Mouse (Mus musculus): ENCODE measurements around the gene Gtf2h4. TPM values are rescaled to one million over a fixed set of nuclear protein-coding genes. Genes with fewer than 3 reads are reported as not detected.

Gtf2h4 gene
- polyA plus RNA-seq, 1 experiment from 2014 or later = 21.0 TPM

DNA sequence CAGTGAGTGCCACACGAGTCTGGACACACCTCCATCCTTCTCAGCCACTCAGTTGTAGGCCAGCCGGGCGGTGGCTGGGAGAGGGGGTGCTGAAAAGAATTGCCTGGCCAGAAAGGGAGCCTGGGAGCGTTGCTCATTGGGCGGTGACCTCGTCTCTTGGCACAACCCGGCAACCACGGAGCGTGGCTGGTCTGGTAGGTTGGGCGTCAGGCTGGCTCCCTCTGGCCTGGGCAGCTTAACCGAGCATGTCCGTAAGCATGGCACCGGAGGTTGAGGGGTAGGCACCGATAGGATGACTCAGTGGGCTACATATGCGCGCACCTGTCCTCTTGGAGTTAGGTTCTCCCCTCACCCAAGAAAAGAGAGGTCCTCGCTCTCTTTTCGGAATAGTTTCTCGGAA is 26.4 kb upstream of the Gtf2h4 start:
- H3K4me3 ChIP-seq (ENCODE audit: low read depth, low read length) = peak overlapping the region; percentile 69
- 1% methylated on average over 19 of the region's 19 CpGs for WGBS
- no peaks in the 10 kb centered on the region for H3K36me3 ChIP-seq (ENCODE audit: control insufficient read depth, insufficient read depth, low read length)
- no peaks in the 10 kb centered on the region for H3K27me3 ChIP-seq (ENCODE audit: control insufficient read depth, insufficient read depth, low read length)
- H3K27ac ChIP-seq (ENCODE audit: low read depth, low read length) = peak overlapping the region; percentile 98
- no peaks in the 10 kb centered on the region for H3K9me3 ChIP-seq (ENCODE audit: control insufficient read depth, low read length)
- peak overlapping the region; percentile 89 for H3K4me2 ChIP-seq (ENCODE audit: low read depth, low read length)
- ATAC-seq (ENCODE audit: low read depth) = peak; percentile 7
- peaks cover 35% of the 10 kb centered on the region for H3K4me1 ChIP-seq (ENCODE audit: control insufficient read depth, insufficient read depth, low read length)
- peak overlapping the region; percentile 90 for H3K9ac ChIP-seq (replicated peaks; ENCODE audit: low read depth, low read length)

DNA sequence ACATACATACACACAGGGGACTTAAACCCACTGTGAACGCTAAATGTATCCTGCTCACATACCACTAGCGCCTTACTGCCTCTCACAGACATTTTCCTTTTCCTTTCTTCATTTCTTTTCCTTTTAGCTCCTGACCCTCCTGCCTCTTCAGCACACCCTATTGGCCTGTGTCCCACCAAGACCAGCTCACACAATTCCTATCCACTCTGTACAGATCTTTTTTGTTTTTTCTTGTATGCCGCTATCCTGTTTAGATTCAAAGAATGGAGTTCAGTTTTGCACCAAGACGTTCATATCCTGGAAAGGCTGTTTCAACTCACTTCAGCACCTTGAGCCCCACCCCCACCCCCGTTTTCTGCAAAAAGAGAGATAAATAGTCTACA is 25.0 kb upstream of the Gtf2h4 start:
- no peak for ATAC-seq (ENCODE audit: low read depth)

DNA sequence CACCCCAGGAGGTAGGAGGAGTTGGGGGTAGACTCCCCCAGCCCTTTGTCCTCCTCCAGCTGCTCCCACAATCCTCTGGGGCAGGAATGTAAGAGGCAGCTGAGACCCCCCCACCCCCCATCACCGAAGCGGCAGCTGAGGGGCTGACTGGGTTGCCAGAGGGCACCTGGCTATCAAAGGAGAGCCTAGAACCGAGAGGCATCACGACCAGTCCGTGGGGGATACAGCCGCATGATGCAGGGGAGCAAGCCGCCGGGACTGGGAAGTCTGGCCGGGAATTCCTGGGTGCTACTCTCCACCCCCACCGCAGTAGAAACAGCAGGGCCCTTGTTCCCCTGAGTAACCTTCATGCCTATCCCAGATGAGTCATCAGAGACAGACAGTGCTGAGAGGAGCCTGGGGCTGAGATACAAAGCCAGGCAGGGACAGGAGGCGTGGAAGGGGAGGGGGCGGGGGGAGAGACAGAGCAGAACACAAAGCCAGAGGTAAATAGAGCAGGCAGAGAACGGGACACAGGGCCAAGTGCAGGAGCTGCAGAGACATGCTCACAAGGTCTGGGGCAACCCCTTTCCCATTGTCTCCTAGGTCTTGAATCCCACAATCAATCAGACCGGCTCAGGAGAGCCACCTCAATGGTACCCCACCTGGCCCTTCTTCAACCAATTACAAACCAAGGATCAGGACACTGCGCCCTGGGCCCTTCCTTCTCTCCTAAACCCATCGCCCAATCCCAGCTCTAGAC is 24.4 kb upstream of the Gtf2h4 start:
- H3K9ac ChIP-seq (replicated peaks; ENCODE audit: low read depth, low read length) = peak overlapping the region; percentile 44
- H3K27me3 ChIP-seq (ENCODE audit: control insufficient read depth, insufficient read depth, low read length) = no peaks in the 10 kb centered on the region
- peak overlapping the region; percentile 33 for H3K4me3 ChIP-seq (ENCODE audit: low read depth, low read length)
- H3K9me3 ChIP-seq (ENCODE audit: control insufficient read depth, low read length) = no peaks in the 10 kb centered on the region
- H3K27ac ChIP-seq (ENCODE audit: low read depth, low read length) = peak overlapping the region; percentile 98
- peaks cover 22% of the 10 kb centered on the region for H3K4me1 ChIP-seq (ENCODE audit: control insufficient read depth, insufficient read depth, low read length)
- H3K36me3 ChIP-seq (ENCODE audit: control insufficient read depth, insufficient read depth, low read length) = peaks cover 8% of the 10 kb centered on the region; the same call in 1 of the 2 replicates
- peak overlapping the region; percentile 89 for H3K4me2 ChIP-seq (ENCODE audit: low read depth, low read length)
- ATAC-seq (ENCODE audit: low read depth) = peak; percentile 73
- 1% methylated on average over 16 of the region's 16 CpGs for WGBS

More for the DNA sequence above, 25.0 kb upstream of the Gtf2h4 start:
- Histone ChIP-seq H3K27me3 (ENCODE audit: control insufficient read depth, insufficient read depth, low read length) (no peaks in the 10 kb centered on the region), H3K4me2 (ENCODE audit: low read depth, low read length) (peak overlapping the region; percentile 89), H3K27ac (ENCODE audit: low read depth, low read length) (peak overlapping the region; percentile 98), H3K4me3 (ENCODE audit: low read depth, low read length) (peak overlapping the region; percentile 33), H3K36me3 (ENCODE audit: control insufficient read depth, insufficient read depth, low read length) (peaks cover 2% of the 10 kb centered on the region; the same call in 1 of the 2 replicates), H3K9me3 (ENCODE audit: control insufficient read depth, low read length) (no peaks in the 10 kb centered on the region), H3K4me1 (ENCODE audit: control insufficient read depth, insufficient read depth, low read length) (peaks cover 22% of the 10 kb centered on the region), H3K9ac (replicated peaks; ENCODE audit: low read depth, low read length) (peak overlapping the region; percentile 44; the same call in 1 of the 2 replicates)
- 23% methylated on average over 5 of the region's 5 CpGs for WGBS

DNA sequence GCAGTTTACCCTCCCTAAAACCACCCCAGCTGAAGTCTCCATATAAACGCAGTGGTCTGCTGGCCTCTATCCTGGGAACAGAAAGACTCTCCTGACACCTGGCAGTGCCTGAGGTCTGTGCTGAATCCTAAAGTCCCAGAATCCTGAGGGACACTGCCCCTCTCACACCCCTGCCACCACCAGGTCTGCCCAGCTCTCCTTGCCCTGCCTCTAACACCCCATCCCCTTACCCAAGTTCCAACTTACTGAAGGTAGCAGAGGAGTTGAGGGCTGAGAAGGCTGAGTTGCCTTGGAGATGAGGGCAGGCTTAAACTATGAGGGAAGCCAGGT is 23.9 kb upstream of the Gtf2h4 start:
- no peak; the same call in 1 of the 2 replicates for ATAC-seq (ENCODE audit: low read depth)
- no peaks in the 10 kb centered on the region for H3K9me3 ChIP-seq (ENCODE audit: control insufficient read depth, low read length)
- peak overlapping the region; percentile 44 for H3K9ac ChIP-seq (replicated peaks; ENCODE audit: low read depth, low read length)
- H3K36me3 ChIP-seq (ENCODE audit: control insufficient read depth, insufficient read depth, low read length) = peaks cover 13% of the 10 kb centered on the region
- 6% methylated on average over 1 of the region's 1 CpGs for WGBS
- H3K4me3 ChIP-seq (ENCODE audit: low read depth, low read length) = peak overlapping the region; percentile 33
- H3K4me1 ChIP-seq (ENCODE audit: control insufficient read depth, insufficient read depth, low read length) = peaks cover 22% of the 10 kb centered on the region
- H3K4me2 ChIP-seq (ENCODE audit: low read depth, low read length) = peak overlapping the region; percentile 89
- H3K27me3 ChIP-seq (ENCODE audit: control insufficient read depth, insufficient read depth, low read length) = no peaks in the 10 kb centered on the region
- H3K27ac ChIP-seq (ENCODE audit: low read depth, low read length) = peak overlapping the region; percentile 98

DNA sequence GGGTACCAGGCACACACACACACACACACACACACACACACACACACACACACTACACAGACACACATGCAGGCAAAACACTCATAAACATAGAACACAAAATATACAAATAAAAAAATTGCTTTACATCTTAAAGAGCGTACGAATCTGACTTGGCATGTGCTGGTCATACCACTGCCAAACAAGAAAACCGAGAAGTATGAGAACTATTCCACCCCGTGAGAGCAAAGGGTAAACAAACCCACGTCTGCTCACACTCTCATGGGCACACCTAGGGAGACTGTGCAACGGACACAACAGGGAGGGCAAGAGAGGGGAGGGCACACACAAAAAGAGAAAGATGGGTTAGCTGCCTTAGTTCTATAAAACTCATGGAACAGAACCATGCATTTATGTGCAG is 23.2 kb upstream of the Gtf2h4 start:
- no peak for ATAC-seq (ENCODE audit: low read depth)

DNA sequence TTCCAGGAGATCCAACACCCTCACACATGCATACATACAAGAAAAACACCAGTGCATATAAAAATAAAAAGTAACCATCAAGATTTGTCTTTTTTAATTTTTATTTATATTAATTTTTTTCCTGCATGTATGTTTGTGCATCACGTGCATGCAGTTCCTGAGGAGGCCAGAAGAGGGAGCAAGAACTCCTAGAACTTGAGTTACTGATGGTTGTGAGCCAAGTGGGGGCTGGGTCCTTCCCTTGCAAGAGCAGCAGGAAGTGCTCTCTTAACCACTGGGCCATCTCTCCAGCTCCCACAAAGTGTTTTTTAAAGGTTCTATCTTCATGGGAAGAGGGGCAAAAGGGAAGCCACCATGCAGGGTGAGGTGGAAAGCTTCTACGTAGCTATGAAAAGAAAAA is 21.8 kb upstream of the Gtf2h4 start:
- H3K4me1 ChIP-seq (ENCODE audit: control insufficient read depth, insufficient read depth, low read length) = peaks cover 16% of the 10 kb centered on the region
- WGBS = 90% methylated on average over 2 of the region's 2 CpGs
- H3K4me3 ChIP-seq (ENCODE audit: low read depth, low read length) = no peak overlapping the region
- no peaks in the 10 kb centered on the region for H3K27me3 ChIP-seq (ENCODE audit: control insufficient read depth, insufficient read depth, low read length)
- no peak overlapping the region for H3K9ac ChIP-seq (replicated peaks; ENCODE audit: low read depth, low read length)
- H3K4me2 ChIP-seq (ENCODE audit: low read depth, low read length) = no peak overlapping the region
- no peaks in the 10 kb centered on the region for H3K9me3 ChIP-seq (ENCODE audit: control insufficient read depth, low read length)
- ATAC-seq (ENCODE audit: low read depth) = no peak
- peaks cover 32% of the 10 kb centered on the region for H3K36me3 ChIP-seq (ENCODE audit: control insufficient read depth, insufficient read depth, low read length)
- no peak overlapping the region for H3K27ac ChIP-seq (ENCODE audit: low read depth, low read length)

More for the DNA sequence above, 23.2 kb upstream of the Gtf2h4 start:
- peaks cover 17% of the 10 kb centered on the region for H3K4me1 ChIP-seq (ENCODE audit: control insufficient read depth, insufficient read depth, low read length)
- H3K27me3 ChIP-seq (ENCODE audit: control insufficient read depth, insufficient read depth, low read length) = no peaks in the 10 kb centered on the region
- H3K36me3 ChIP-seq (ENCODE audit: control insufficient read depth, insufficient read depth, low read length) = peaks cover 20% of the 10 kb centered on the region
- peak overlapping the region; percentile 33 for H3K4me3 ChIP-seq (ENCODE audit: low read depth, low read length)
- H3K9me3 ChIP-seq (ENCODE audit: control insufficient read depth, low read length) = no peaks in the 10 kb centered on the region
- H3K4me2 ChIP-seq (ENCODE audit: low read depth, low read length) = peak overlapping the region; percentile 89
- WGBS = 61% methylated on average over 6 of the region's 6 CpGs
- peak overlapping the region; percentile 98; the same call in 1 of the 2 replicates for H3K27ac ChIP-seq (ENCODE audit: low read depth, low read length)
- peak overlapping the region; percentile 44; the same call in 1 of the 2 replicates for H3K9ac ChIP-seq (replicated peaks; ENCODE audit: low read depth, low read length)

DNA sequence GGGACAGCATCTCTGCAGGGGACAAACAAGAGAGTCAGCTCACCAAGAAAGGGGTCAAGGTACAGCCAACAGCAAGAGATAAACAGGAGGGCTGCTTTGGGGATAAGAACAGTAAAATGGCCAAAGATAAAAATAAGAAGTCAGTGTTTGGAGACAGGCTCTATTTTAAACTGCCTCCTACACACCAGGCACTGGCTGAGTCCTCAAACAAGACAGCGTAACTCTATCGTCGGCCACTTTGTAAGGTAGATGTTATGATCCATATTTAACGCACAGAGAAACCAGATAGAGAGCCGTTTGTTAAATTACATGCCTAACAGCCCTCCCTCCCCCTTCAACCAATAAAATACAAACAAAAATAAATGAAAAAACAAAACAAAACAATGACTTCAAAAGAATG is 20.4 kb upstream of the Gtf2h4 start:
- ATAC-seq (ENCODE audit: low read depth) = no peak
- Histone ChIP-seq H3K4me1 (ENCODE audit: control insufficient read depth, insufficient read depth, low read length) (peaks cover 16% of the 10 kb centered on the region), H3K4me2 (ENCODE audit: low read depth, low read length) (no peak overlapping the region), H3K9ac (replicated peaks; ENCODE audit: low read depth, low read length) (no peak overlapping the region), H3K9me3 (ENCODE audit: control insufficient read depth, low read length) (no peaks in the 10 kb centered on the region), H3K36me3 (ENCODE audit: control insufficient read depth, insufficient read depth, low read length) (peaks cover 45% of the 10 kb centered on the region), H3K27ac (ENCODE audit: low read depth, low read length) (no peak overlapping the region), H3K27me3 (ENCODE audit: control insufficient read depth, insufficient read depth, low read length) (no peaks in the 10 kb centered on the region), H3K4me3 (ENCODE audit: low read depth, low read length) (no peak overlapping the region)
- WGBS = 96% methylated on average over 5 of the region's 5 CpGs

DNA sequence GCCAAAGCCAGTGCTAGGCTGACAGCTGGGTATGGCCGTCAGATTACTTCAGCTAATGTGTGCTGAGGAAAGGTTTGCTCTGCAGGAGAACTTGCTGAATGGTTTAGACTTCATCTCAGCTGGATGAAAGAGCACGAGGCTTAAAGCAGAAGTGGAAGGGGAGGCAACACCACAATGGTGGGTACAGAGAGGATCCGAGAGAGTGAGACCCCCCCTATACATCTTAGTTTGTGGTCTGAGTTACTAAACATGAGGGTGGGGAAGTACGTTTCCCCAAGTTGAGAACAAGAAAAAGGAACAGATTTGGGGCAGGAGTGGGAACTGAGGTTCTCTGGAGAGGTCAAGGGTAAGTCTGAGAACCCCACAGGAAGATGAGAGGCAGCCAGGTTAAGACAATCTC is 18.8 kb upstream of the Gtf2h4 start:
- Histone ChIP-seq H3K4me3 (ENCODE audit: low read depth, low read length) (no peak overlapping the region), H3K36me3 (ENCODE audit: control insufficient read depth, insufficient read depth, low read length) (peaks cover 60% of the 10 kb centered on the region), H3K27ac (ENCODE audit: low read depth, low read length) (no peak overlapping the region), H3K9ac (replicated peaks; ENCODE audit: low read depth, low read length) (no peak overlapping the region), H3K9me3 (ENCODE audit: control insufficient read depth, low read length) (no peaks in the 10 kb centered on the region), H3K27me3 (ENCODE audit: control insufficient read depth, insufficient read depth, low read length) (no peaks in the 10 kb centered on the region), H3K4me1 (ENCODE audit: control insufficient read depth, insufficient read depth, low read length) (peaks cover 7% of the 10 kb centered on the region), H3K4me2 (ENCODE audit: low read depth, low read length) (no peak overlapping the region)
- WGBS = 89% methylated on average over 4 of the region's 4 CpGs
- ATAC-seq (ENCODE audit: low read depth) = no peak

DNA sequence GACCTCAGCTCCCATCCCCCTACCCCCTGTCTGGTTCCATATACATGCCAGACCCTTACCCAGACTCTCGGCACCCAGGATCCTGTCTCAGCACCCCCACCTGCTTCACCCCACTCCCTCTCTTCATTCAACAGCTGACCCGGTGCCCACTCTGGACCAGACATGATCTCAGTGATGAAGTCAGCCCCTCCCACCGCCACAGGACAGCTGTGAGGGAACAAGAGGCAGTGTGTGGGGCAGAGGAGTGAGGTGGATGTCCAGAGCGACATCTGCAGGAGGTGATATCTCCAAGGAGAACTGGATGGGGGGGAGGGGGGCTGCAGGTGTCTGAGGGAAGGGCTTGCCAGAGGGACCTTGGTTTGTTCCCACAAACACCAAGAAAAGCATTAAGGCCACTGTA is 18.3 kb upstream of the Gtf2h4 start:
- no peaks in the 10 kb centered on the region for H3K27me3 ChIP-seq (ENCODE audit: control insufficient read depth, insufficient read depth, low read length)
- peaks cover 2% of the 10 kb centered on the region; the same call in 1 of the 2 replicates for H3K4me1 ChIP-seq (ENCODE audit: control insufficient read depth, insufficient read depth, low read length)
- WGBS = 89% methylated on average over 4 of the region's 4 CpGs
- no peaks in the 10 kb centered on the region for H3K9me3 ChIP-seq (ENCODE audit: control insufficient read depth, low read length)
- peaks cover 65% of the 10 kb centered on the region for H3K36me3 ChIP-seq (ENCODE audit: control insufficient read depth, insufficient read depth, low read length)
- no peak overlapping the region for H3K27ac ChIP-seq (ENCODE audit: low read depth, low read length)
- ATAC-seq (ENCODE audit: low read depth) = no peak
- H3K4me2 ChIP-seq (ENCODE audit: low read depth, low read length) = no peak overlapping the region
- no peak overlapping the region for H3K9ac ChIP-seq (replicated peaks; ENCODE audit: low read depth, low read length)
- H3K4me3 ChIP-seq (ENCODE audit: low read depth, low read length) = no peak overlapping the region

Data from neural tube, embryonic 14.5 days (tissue).